Mouse (Mus musculus) retina, adult 2 months (tissue): ENCODE measurements at regions not wholly inside any gene's neighbourhood (a gene's known extent, or its start where the extent isn't known, plus 50 kb on each side); places are given as distances from the start of the nearest gene placed in this dataset.

Source experiments
- DNase-seq: peaks from one replicate; pipeline ENCODE4 v3.0.0-alpha.2; 2012; ENCODE audit warnings: low read depth, low spot score

DNA sequence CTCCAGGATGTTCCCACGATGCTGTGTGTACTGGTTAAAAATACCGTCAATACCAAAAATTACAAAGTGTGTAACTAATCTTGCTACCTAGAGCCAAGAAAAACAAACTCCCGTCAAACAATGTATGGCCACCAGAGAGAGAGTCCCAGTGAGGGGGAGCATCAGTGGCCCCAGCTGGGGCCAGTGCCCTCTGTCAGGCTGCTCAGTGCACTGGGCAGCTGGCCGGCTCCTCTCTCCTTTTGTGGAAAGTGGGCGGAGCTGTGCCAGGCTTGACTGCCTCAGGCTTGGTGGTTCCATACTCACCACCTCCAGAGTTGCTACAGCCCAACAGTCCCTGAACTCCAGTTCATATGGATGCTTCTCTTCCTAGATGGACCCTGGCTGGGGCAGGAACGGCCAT lies 53.8 kb upstream of the Sept5 start:
- DNase-seq = no peak

DNA sequence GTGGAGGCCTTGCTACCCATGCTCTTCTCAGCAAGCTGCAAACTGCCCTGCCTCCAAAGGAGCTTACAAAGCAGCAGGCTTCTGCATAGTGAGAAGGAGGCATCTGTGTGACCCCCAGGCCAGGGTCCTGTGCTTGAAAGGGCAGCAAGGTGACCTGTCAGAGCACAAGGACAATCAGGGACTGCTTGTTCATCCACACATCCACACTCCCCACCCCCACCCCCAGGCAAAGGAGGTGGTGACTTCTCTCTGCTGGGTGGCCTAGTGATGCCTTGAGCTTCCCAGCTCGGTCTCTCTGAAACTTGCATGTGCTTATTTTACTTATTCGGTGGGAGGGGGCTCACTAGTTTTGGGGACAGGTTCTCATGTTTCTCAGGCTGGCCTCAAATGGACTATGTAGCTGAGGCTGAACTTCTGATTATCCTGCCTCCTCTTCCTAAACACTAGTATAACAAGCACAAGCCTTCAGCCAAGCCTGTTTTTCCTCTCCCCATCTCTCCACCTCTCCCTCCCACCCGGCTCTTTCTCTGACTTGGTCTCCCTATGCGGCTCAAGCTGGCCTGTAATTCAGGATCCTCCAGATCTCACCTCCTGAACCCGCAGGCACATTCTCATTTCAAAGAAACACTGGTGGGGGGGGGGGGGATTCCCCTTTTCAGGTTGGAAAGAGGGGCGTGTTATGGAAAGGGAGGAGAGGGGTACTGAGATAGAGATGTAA lies 56.4 kb upstream of the Sept5 start:
- no peak for DNase-seq

DNA sequence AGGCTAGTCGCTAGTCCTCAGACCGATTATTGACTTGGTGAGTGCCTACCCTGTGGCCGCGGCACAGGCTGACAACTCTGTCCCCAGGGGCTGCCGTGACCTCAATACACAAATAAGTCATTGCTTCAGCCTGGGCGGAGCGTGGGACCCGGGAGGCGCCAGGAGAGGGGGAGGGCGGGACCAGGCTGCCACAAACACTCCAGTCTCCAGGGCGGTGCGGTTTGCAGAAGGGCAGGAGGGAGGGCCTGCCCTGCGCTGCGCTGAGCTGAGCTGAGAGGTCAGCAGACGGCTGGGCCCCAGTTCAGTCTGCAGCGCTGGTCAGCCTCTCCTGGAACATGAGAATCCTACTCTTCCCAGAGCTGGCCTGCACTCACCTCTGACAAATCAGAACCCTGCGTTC lies 57.2 kb upstream of the Sept5 start:
- DNase-seq = peak; percentile 50

DNA sequence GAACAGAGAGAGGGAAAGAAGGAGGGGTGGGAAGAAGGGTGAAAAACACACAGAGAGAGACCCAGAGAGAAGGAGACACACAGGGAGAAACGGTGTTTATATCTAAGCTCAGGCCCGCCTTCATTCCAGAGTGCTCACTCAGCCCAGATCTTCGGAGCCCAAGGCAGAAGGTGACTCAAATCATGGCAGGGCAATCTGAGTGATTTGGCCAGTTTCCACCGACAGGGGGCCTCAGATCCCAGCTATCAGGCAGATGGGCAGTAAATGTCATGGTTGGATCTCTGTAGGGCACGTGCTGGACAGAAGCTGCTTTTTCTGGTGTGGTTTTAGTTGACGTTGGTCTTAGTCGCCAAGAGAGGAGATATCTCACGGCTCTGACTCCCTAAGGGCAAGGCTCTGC lies 57.6 kb upstream of the Sept5 start:
- DNase-seq = no peak

DNA sequence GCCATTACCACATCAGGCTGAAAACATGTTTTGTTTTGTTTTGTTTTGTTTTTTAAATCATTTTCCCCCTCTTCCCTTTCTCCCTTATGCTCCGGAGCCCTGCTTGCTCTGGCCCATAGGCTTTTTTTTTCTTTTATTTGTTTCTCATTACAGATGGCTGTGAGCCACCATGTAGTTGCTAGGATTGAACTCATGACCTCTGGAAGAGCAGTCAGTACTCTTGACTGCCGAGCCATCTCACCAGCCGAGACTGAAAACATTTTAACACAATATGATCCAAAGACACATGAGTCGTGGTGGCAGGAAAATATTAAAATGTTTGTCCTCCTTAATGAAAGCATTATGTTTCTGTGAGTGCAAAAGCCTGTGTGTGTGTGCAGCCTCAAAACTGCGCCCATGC lies 65.8 kb upstream of the Sept5 start:
- DNase-seq = no peak

DNA sequence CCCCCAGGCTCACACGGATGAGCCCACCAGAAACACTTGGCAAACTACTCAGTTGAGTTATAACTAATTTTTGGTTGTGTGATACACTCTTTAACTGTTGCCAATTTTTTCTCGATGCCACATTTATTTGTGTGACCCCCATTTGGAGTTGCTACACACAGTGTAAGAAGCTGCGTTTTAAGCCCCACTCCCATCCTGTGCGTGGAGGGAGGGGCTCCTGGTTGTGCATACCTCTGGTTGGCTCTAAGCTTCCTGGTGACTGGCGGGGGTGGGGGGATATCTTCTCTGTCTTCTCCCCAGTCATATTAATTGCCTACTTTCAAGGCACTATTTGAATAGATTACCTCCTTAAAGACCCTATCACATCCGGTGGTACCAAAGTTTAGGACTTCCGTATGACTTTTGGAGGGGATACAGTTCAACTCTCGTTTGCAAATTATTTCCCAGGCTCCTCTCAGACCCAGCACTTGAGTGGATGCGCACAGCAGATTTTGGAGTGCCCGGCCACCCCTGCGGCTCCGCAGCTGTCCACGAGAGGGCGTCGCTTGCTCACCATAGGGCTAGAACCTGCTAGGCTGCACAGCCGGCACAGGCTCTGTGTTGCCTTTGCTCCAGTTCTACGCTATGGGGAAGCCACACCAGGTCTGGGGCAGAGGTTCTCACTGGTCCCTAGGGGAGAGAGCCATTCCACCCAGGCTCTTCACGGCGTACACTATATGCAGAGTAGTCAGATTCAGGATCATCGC lies 66.5 kb upstream of the Sept5 start:
- no peak for DNase-seq

DNA sequence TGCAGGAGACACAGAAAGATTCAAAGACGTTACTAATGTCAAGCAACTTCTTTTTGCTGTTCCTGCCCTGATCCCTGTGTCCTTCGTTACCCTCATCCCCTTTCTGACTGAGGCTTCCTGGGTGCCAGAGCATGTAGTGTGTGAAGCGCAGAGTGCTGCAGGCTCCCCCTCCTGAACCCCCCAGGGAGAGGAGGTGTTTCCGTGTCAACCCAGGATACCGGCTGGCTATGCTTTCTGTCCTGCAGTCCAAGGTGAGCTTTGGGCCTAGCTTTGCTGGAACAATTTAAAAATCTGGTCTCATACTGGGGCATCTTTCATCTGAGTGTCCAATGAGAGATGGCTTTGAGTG lies 67.0 kb upstream of the Sept5 start:
- no peak for DNase-seq

DNA sequence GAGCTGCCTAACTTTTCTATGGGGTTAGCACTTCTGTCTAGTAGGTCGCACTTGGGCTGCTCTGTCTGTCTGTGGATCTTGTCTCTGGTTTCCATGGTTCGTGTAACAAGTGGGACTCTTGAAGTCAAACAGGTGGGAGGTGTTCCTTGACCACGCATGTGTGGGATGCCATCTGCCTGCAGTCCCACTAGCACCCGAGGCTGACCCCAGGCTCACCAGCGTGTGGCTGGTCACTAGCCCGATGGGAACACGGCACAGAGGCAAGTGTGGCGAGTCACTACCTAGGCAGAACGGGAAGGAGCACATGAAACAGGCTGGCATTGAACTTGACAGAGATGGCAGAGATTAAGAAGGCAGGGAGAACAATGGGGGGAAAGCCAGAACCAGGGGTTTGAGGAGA lies 72.5 kb upstream of the Cldn5 start:
- DNase-seq = no peak

DNA sequence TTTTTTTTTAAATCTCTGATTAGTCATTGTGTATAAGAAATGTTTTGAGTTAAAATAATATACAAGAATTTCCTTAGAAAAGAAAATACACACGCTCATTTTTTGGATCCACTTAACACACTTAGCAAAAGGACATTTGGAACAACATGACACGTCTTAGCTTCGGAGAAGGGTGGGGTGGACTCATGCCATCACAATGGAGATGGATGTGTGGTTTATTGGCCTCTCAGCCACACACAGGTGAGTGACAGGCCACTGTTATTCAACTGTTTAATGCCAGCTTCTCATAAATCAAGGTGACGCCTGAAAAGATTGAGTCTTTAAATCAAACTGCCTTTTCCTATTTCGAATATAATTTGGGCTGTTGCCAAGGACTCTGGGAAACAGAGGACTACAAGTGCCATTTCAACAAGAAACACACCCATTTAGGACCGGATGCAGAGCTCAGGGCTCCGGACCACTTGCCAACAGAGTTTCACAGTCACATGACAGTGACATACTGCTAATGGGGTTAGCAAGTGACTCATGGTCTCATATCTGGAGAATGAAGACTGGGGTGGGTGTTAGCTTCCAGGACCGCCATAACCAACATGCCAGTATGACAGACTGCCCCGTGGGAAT lies 71.5 kb upstream of the Cldn5 start:
- DNase-seq = no peak

DNA sequence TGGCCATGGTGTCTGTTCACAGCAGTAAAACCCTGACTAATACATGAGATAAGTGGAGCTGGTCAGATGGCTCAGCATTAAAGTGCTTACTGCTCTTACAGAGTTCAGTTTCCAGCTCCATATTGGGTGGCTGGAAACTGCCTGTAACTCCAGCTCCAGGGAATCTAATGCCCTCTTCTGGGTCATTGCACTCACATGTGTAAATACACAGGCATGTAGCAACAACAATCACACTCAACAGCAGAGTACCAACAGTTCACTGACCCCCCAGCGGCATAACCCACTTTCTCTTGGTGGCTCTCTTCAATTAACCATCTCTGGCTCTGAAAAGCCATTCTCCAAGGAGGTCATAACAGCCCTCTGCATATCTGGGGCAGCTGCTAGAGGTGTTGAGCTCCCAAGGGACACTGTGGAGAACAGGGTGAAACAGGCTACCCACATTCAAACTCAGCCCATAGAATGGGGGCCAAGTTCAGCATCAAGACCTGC lies 65.0 kb upstream of the Cldn5 start:
- no peak for DNase-seq

DNA sequence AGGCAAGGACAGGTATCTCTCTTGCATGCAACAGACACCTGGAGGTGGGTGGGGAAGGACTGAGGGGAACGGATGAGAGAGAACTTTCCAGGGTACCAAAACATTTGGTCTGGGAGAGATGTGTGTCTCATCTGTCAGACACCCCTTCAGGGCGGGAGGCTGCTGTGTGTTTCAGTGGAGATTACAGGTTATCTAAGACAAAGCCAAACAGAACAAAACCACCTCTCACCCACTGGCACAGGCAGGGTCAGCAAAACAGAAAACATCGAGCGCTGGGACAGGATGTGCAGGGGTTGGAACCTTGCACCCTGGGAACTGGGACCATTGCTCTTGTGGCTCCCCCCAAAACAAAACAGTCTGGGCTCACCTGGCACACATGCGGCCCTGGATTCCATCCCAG lies 63.6 kb upstream of the Cldn5 start:
- no peak for DNase-seq

DNA sequence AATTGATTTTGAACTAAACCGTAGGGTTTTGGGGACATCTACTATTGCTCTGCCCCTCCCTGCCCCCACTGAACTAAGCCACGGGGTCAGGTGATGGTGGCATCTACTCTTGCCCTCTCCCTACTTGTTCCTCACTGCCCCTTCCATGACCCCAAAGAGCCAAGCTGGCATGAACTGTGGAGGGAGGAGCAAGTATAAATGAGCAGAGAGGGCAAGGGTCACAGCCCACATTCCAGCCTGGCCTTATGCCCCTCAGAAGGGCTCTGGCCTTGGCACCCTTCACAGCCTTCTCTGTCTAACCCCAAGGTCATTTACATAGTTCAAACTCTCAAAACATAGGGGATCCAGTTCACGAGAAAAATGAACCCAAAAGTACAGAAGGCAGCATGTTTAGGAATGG lies 61.3 kb upstream of the Cldn5 start:
- no peak for DNase-seq

DNA sequence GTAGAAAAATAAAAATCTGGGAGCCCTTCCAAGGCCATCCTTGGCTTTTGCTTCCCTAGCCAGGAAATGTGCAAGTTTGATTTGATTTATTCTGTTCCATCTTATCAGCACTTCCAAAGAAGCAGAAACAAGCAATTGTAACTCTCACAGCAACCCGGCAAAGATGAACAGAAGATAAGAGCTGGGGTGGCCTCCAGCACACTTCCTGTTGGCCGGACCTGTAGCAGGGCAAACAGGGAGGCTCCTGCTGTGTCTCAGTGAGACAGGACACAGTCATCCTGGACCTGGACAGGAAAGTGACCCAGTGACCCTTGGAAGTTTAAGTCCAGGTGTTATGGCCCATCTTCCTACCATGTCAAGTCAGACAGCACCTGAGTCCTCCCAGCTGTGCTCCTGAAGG lies 58.6 kb upstream of the Cldn5 start:
- DNase-seq = no peak

DNA sequence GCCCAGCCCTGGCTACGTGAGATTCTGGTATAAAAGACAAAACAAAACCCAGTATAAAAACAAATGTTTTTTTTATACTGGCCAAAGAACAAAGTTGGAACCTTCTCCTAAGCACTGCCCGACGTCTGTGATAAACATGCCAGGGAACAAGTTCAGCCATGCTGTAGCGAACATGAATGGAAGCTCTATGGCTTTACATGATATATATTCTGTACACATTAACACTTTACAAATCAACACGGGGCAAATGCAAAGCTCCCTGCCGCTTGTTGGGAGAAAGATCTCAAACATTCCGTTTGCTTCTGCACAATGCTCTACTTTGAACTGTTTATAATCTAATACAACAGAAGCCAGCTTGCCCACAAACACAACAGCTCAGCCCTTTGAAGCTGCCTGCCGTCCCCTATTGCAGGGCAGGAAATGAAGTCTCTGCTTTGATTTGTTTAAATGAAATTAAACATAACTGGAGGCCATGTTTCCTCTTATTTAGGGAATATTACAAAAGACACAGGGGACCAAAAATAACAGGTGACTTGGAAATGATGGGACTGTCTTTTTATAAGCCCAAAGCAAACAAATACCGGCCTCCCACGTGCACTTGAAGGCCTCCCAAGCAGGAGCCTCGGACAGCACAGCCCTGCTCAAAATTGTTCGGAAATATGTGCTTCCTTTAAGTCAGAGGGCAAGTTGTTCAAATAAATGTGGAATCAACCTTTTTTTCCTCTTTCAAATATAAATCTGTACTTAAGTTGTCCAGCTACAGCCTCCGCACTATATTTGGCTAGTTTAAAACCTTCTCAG lies 56.0 kb upstream of the Cldn5 start:
- no peak for DNase-seq

DNA sequence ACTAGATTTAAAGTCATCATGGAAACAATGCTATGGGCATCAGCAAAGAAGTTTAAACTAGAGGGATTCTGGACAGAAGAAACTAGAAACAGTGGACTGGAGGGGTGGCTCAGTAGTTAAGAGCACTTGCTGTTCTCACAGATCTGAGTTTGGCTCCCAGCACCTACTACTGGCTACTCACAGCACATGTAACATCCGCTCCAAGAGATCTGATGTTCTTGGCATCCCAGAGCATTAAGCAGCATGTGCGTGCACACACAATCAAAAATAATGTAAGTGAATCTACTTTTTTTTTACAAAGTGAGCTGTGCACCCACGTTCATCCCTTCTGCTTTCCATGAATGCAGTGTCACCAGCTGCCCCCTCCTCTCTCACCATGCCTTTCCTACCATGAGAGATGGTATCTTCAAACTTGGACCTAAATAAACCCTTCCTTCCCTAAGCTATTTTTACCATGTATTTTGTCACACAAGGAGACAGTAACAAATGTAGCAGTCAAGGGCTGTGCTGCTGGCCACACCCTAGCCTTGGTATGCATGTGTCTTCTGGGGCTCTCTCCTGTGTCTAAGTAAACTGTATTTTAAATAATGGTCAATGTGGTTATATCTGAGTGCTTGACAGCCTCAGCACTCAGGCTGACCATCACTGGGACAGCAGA lies 53.3 kb upstream of the Cldn5 start:
- DNase-seq = no peak

DNA sequence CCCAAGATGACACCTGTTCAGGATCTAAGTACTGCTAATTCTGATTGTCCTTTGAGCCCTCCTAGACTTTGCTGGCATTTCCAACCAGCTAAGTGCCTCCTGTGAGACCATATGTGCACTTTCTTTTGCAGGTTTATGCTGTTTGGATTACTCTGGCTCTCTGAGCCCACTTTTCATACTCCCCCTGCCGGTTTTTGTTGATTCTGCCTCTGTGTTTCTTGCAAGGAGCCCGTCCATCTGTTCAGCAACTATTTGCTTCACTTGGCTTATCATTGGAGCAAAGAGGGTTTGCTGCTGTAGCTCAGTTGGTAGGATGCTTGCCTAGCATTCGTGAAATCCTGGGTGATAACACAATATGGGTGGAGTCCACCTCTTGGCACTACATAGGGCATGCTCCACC lies 52.8 kb upstream of the Cldn5 start:
- DNase-seq = no peak

DNA sequence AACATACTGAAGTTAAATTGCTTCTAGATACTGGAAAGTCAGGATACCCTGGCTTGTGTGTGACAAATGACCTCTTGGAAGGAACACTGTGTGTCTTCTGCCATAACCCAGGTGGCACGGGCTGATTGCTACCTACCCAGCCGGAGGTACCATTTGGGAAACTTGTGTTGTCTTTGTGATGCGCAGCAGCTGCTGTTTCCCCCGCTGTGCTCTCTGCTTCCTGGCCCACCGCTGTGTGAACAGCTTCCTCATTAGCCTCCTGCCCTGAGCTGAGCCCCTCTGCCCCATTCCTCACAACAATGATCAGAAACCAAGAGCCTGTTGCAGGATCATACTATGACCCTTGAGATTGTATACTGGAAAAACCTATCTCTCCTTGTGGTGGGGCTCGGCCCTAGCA lies 51.9 kb upstream of the Cldn5 start:
- DNase-seq = no peak
